Mouse (Mus musculus) kidney, adult 2 months (tissue): ENCODE results near the gene Cacna2d4.

ENCODE experiments used
- CTCF ChIP-seq: fragments of 200-500 bp; conservative IDR thresholded peaks from 2 replicates; pipeline ENCODE4 v1.5.1; 2011; ENCODE audit warnings: low read depth, mild to moderate bottlenecking, control low read depth, low read length, moderate library complexity, mixed read lengths; ENCODE audit not compliant: insufficient read depth, insufficient read length
- POLR2A ChIP-seq: fragments of 200-500 bp; IDR thresholded peaks from one replicate; pipeline ENCODE4 v1.6.1; 2011; ENCODE audit warnings: low read depth, low read length, control low read depth

DNA sequence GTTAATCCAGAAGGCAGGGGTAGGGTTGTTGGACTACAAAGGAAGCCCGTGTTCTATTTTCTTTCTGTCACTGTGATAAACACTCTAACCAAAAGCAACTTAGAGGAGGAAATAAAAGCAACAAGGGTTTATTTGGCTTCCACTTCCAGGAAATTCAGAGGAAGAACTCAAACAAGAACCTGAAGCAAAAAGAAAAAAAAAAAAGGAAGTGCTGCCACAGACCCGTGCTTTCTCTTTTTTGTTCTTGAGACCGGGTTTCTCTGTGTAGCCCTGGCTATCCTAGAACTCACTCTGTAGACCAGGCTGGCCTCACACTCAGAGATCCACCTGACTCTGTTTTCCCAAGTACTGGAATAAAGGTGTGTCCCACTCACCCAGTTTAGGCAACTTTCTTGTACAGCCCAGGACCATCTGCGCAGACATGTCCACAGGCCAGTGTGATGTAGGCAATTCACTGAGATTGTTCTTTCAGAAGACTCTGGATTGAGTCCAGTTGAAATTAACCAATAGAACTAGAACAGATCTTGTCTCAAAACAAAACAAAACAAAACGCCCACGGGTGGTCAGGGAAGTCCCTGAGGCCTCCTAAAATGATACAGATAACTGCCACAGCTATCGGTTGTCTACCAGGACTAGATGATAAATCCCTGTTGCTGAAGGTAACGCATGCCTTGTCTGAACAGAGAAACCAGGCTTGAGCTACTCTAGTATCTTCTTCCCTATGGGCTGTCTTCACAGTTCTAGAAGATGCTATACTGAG, 165.4 kb downstream of the Cacna2d4 start:
- TF ChIP-seq POLR2A (no peak), CTCF (no peak)
